Mouse (Mus musculus): ENCODE measurements at regions not wholly inside any gene's neighbourhood (a gene's known extent, or its start where the extent isn't known, plus 50 kb on each side); places are given as distances from the start of the nearest gene placed in this dataset.
"Not testable (repeated sequence)": the region's sequence is repeated elsewhere in the genome, so short reads cannot be mapped to it uniquely, and the experiment has no call there.

DNA sequence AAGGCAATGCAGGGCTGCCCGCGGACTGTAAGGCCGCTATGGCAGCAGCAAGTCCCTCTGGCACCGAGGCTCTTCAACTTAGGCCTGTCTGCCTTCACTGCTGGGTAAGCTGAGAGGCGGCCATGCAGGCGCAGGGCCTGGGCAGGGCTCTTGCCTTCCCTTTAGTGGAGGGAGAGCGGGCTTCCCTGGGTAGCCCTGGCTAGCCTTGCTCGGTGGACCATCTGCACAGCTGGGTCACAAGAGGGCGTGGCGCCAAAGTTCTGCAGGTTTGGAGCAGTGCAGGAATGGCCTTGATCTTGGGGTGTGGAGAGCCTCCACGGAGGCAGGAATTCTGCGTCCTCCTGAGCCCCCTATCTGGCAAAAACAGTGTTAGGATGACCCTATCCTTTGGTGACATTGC is 89.8 kb upstream of the Atg7 start:
- TF ChIP-seq CTCF, EP300 (IDR thresholded peaks at IDR 0.05; ENCODE audit: low read depth): not testable (repeated sequence)
